Mouse (Mus musculus): ENCODE measurements at regions not wholly inside any gene's neighbourhood (a gene's known extent, or its start where the extent isn't known, plus 50 kb on each side); places are given as distances from the start of the nearest gene placed in this dataset.
A peak's percentile ranks its signal among the peaks of the same experiment; 100 is the strongest.

- Histone ChIP-seq H3K4me2 (ENCODE audit: low read depth, low read length) (no peak overlapping the region), H3K9me3 (replicated peaks; ENCODE audit: control insufficient read depth, low read length) (no peaks in the 10 kb centered on the region), H3K4me1 (ENCODE audit: control insufficient read depth, insufficient read depth) (no peaks in the 10 kb centered on the region), H3K27me3 (ENCODE audit: control insufficient read depth, insufficient read depth, low read length) (no peaks in the 10 kb centered on the region), H3K9ac (replicated peaks; ENCODE audit: low read depth, low read length) (no peak overlapping the region), H3K36me3 (replicated peaks; ENCODE audit: control insufficient read depth, insufficient read depth, low read length) (no peaks in the 10 kb centered on the region), H3K4me3 (ENCODE audit: low read depth, low read length) (no peak overlapping the region), H3K27ac (ENCODE audit: low read depth) (no peak overlapping the region)
- TF ChIP-seq CTCF (IDR thresholded peaks at IDR 0.05; ENCODE audit: low read depth) (no peak), EP300 (IDR thresholded peaks at IDR 0.05; ENCODE audit: low read depth) (no peak)
- no peak for DNase-seq (ENCODE audit: low spot score)
- WGBS = 57% methylated on average over 12 of the region's 12 CpGs
- ATAC-seq (ENCODE audit: insufficient read depth, low read depth) = no peak
Observed at GRCm38 (mm10) chr8:81080865-81081637, 66.3 kb upstream of the Usp38 start.

GRCm38 (mm10) chr8:81079887-81080300, 65.2 kb upstream of the Usp38 start:
- no peak for DNase-seq (ENCODE audit: low spot score)
- no peak overlapping the region for H3K27ac ChIP-seq (ENCODE audit: low read depth)
- no peaks in the 10 kb centered on the region for H3K4me1 ChIP-seq (ENCODE audit: control insufficient read depth, insufficient read depth)
- no peaks in the 10 kb centered on the region for H3K9me3 ChIP-seq (replicated peaks; ENCODE audit: control insufficient read depth, low read length)
- no peaks in the 10 kb centered on the region for H3K36me3 ChIP-seq (replicated peaks; ENCODE audit: control insufficient read depth, insufficient read depth, low read length)
- TF ChIP-seq CTCF (IDR thresholded peaks at IDR 0.05; ENCODE audit: low read depth) (no peak), EP300 (IDR thresholded peaks at IDR 0.05; ENCODE audit: low read depth) (no peak)
- no peak overlapping the region for H3K4me3 ChIP-seq (ENCODE audit: low read depth, low read length)
- 65% methylated on average over 8 of the region's 8 CpGs for WGBS
- ATAC-seq (ENCODE audit: insufficient read depth, low read depth) = no peak
- no peaks in the 10 kb centered on the region for H3K27me3 ChIP-seq (ENCODE audit: control insufficient read depth, insufficient read depth, low read length)
- H3K4me2 ChIP-seq (ENCODE audit: low read depth, low read length) = no peak overlapping the region
- no peak overlapping the region for H3K9ac ChIP-seq (replicated peaks; ENCODE audit: low read depth, low read length)

GRCm38 (mm10) chr8:81069080-81069840, 54.5 kb upstream of the Usp38 start:
- TF ChIP-seq EP300 (IDR thresholded peaks at IDR 0.05; ENCODE audit: low read depth) (no peak), CTCF (IDR thresholded peaks at IDR 0.05; ENCODE audit: low read depth) (no peak)
- ATAC-seq (ENCODE audit: insufficient read depth, low read depth) = no peak
- no peak overlapping the region for H3K27ac ChIP-seq (ENCODE audit: low read depth)
- no peaks in the 10 kb centered on the region for H3K27me3 ChIP-seq (ENCODE audit: control insufficient read depth, insufficient read depth, low read length)
- H3K9me3 ChIP-seq (replicated peaks; ENCODE audit: control insufficient read depth, low read length) = no peaks in the 10 kb centered on the region
- DNase-seq (ENCODE audit: low spot score) = peak; percentile 8
- 42% methylated on average over 5 of the region's 5 CpGs for WGBS
- no peak overlapping the region for H3K4me3 ChIP-seq (ENCODE audit: low read depth, low read length)
- no peak overlapping the region for H3K4me2 ChIP-seq (ENCODE audit: low read depth, low read length)
- no peak overlapping the region for H3K9ac ChIP-seq (replicated peaks; ENCODE audit: low read depth, low read length)
- H3K36me3 ChIP-seq (replicated peaks; ENCODE audit: control insufficient read depth, insufficient read depth, low read length) = no peaks in the 10 kb centered on the region
- no peaks in the 10 kb centered on the region for H3K4me1 ChIP-seq (ENCODE audit: control insufficient read depth, insufficient read depth)

GRCm38 (mm10) chr8:81068519-81068918, 53.8 kb upstream of the Usp38 start:
- H3K4me3 ChIP-seq (ENCODE audit: low read depth, low read length) = no peak overlapping the region
- H3K27me3 ChIP-seq (ENCODE audit: control insufficient read depth, insufficient read depth, low read length) = no peaks in the 10 kb centered on the region
- 68% methylated on average over 3 of the region's 3 CpGs for WGBS
- no peaks in the 10 kb centered on the region for H3K4me1 ChIP-seq (ENCODE audit: control insufficient read depth, insufficient read depth)
- no peaks in the 10 kb centered on the region for H3K36me3 ChIP-seq (replicated peaks; ENCODE audit: control insufficient read depth, insufficient read depth, low read length)
- DNase-seq (ENCODE audit: low spot score) = no peak
- no peak overlapping the region for H3K27ac ChIP-seq (ENCODE audit: low read depth)
- no peak overlapping the region for H3K4me2 ChIP-seq (ENCODE audit: low read depth, low read length)
- H3K9me3 ChIP-seq (replicated peaks; ENCODE audit: control insufficient read depth, low read length) = no peaks in the 10 kb centered on the region
- ATAC-seq (ENCODE audit: insufficient read depth, low read depth) = no peak
- no peak overlapping the region for H3K9ac ChIP-seq (replicated peaks; ENCODE audit: low read depth, low read length)
- TF ChIP-seq EP300 (IDR thresholded peaks at IDR 0.05; ENCODE audit: low read depth) (no peak), CTCF (IDR thresholded peaks at IDR 0.05; ENCODE audit: low read depth) (no peak)

- 84% methylated on average over 2 of the region's 2 CpGs for WGBS
- ATAC-seq (ENCODE audit: insufficient read depth, low read depth) (no peak), DNase-seq (ENCODE audit: low spot score) (no peak)
- Histone ChIP-seq H3K4me1 (ENCODE audit: control insufficient read depth, insufficient read depth) (no peaks in the 10 kb centered on the region), H3K9me3 (replicated peaks; ENCODE audit: control insufficient read depth, low read length) (no peaks in the 10 kb centered on the region), H3K9ac (replicated peaks; ENCODE audit: low read depth, low read length) (no peak overlapping the region), H3K27ac (ENCODE audit: low read depth) (no peak overlapping the region), H3K27me3 (ENCODE audit: control insufficient read depth, insufficient read depth, low read length) (no peaks in the 10 kb centered on the region), H3K4me3 (ENCODE audit: low read depth, low read length) (no peak overlapping the region), H3K4me2 (ENCODE audit: low read depth, low read length) (no peak overlapping the region), H3K36me3 (replicated peaks; ENCODE audit: control insufficient read depth, insufficient read depth, low read length) (no peaks in the 10 kb centered on the region)
- TF ChIP-seq CTCF (IDR thresholded peaks at IDR 0.05; ENCODE audit: low read depth) = no peak
- no peak for TF ChIP-seq EP300 (IDR thresholded peaks at IDR 0.05; ENCODE audit: low read depth)
Observed at GRCm38 (mm10) chr8:81066765-81067164, 52.0 kb upstream of the Usp38 start.

Measured in heart, postnatal 0 days (tissue).